Mouse (Mus musculus) MEL-GATA-1-ER (cell line): ENCODE measurements around the gene Cpz.

Experiments
- DNase-seq: peaks from one replicate; pipeline ENCODE4 v3.0.0-alpha.2; 2012; ENCODE audit warnings: low read depth; ENCODE audit errors: extremely low read depth

Gene Cpz

GRCm38 (mm10) chr5:35530442-35530841 is 4.9 kb upstream of the Cpz start:
- DNase-seq = no peak

GRCm38 (mm10) chr5:35524381-35524780 is 1.1 kb downstream of the Cpz start:
- DNase-seq = no peak

- no peak for DNase-seq
Observed at GRCm38 (mm10) chr5:35523735-35524134, 1.8 kb downstream of the Cpz start.

GRCm38 (mm10) chr5:35516781-35517180 is 8.7 kb downstream of the Cpz start:
- no peak for DNase-seq

DNA sequence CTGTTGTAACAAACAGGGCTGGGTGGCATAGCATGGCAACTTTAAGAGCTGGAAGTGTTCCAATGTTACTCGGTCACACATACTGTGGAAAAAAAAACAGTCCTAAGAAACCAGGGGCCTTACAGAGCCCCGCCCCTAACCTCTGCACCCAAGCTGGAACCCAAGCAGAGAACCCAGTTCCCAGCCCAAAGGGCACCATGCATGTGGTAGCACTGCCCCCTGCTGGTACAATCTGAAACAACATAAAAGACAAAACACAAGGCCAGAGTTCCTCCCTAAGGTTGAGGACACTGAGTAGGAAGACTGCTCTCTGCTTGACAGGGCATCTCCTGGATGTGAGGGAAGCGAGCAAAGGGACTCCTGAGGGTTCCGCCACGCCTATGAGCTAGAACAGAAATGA is 14.9 kb downstream of the Cpz start:
- no peak for DNase-seq

DNA sequence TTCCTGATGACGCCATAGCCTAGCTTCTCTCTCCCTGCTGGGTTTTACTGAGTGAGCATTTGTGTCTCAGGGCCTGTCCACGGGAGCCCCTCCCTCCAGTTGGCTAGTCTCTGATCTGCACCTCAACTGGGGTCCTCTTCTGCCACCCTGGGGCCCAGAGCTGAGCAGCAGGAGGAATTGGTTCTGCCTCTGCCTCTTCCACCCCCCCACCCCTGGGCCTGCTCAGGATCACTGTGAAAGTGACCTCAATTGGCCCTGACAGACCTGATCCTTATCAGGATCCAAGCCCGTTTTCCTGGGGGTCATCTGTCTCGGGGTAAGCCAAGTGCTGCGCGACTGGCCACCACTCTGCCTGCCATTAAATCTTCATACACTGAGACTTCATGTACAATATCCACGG is 20.5 kb downstream of the Cpz start:
- DNase-seq = no peak

- DNase-seq = no peak
Observed at GRCm38 (mm10) chr5:35497344-35497743, 28.2 kb downstream of the Cpz start.

GRCm38 (mm10) chr5:35495989-35496388 is 29.5 kb downstream of the Cpz start:
- no peak for DNase-seq

- no peak for DNase-seq
Observed at GRCm38 (mm10) chr5:35494773-35495390, 30.6 kb downstream of the Cpz start.

- DNase-seq = no peak
Observed at GRCm38 (mm10) chr5:35493770-35494169, 31.7 kb downstream of the Cpz start.

- no peak for DNase-seq
Observed at GRCm38 (mm10) chr5:35479521-35479920, 46.0 kb downstream of the Cpz start.

DNA sequence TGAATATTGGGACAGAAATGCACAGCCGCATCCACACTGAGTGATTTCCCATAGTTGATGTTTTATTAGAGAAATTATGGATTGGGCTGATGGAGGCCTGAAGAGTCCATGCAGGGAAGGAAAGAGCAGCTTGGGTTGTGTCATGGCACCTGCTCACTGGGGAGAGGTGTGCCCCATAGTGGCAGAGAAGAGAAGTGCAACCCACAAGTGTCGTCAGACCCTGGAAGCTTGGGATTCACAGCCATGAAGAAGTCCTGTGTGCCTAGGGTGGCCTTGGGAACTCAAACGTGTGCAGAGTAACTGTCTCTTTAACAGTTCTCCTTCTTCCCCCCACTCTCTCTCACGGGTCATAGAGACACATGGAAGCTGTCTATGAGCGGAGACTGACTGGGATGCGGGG is 50.3 kb downstream of the Cpz start:
- DNase-seq = no peak

DNA sequence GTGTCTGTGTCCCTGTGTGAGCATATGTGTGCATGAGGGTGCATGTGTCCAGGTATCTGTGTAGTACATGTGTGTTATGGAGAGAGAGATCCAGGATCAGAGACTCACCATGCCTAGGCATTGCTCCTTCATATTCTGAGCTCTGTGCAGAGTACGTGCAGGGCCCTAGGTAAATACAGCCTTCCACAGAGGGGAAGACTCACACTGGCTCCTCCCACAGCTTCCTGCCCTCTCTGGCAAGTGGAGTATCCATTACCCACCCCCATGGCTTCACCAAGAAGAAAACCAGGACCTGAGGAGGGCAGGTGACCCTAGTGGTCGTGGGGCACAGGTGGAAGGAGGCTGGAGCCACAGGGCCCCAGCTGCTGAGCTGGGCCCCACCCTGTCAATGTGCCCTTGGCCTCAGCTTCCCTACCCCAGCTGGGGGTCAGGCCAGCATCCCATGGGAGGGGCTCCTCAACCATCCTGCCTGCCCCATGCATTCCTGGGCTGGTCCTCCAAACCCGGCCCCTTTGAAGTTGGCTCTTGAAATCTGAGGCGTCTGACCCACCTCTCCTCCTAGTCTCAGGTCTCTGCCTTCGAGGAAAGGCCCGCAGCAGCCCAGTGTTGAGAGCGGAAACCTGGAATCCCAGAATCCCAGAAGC is 54.5 kb downstream of the Cpz start:
- no peak for DNase-seq

GRCm38 (mm10) chr5:35465966-35466635 is 59.4 kb downstream of the Cpz start:
- DNase-seq = no peak

DNA sequence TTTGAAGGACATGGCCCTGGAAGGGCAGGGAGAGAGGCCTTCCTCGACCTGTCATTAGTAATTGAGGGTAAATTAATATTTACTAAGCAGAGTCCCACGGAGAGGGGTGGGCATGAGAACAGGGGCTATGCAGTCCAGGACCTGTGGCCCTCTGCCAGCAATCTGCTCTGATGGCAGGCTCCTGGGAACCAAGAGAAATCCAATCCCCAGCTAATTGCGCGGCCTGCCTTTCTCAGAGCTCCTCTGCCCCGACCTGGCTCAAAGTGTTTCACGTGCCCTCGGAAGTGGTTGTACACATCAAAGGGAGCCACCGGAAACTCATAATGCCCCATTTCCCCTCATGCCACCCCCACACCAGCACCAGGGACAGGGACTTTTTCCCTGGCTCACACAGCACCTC is 63.4 kb downstream of the Cpz start:
- DNase-seq = no peak

- DNase-seq = no peak
Observed at GRCm38 (mm10) chr5:35459760-35460159, 65.7 kb downstream of the Cpz start.

DNA sequence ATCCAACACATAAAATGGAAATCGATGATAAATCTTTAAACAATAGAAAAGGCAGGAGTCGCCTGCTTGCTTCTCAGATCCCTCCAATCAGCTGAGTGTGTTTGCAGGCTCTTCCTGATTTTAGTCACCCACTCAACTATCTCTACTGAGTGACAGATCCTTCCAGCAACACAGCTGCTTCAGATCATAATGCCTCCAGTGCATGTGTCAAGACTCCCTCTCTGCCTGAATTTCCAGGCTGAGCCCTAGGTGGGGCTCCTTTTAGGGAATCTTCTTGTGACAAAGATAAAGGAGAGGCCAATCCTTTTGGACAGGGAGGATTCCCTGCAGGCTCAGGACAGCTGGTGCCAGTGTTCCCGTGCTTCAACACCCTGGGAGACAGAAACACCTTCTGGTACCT is 67.2 kb downstream of the Cpz start:
- no peak for DNase-seq

GRCm38 (mm10) chr5:35457364-35457763 is 68.1 kb downstream of the Cpz start:
- DNase-seq = no peak

GRCm38 (mm10) chr5:35454187-35454800 is 71.2 kb downstream of the Cpz start:
- no peak for DNase-seq
